Mouse (Mus musculus) intestine, embryonic 15.5 days (tissue): Measurements from ENCODE around the gene A730071L15Rik. TPM values are rescaled to one million over a fixed set of nuclear protein-coding genes. Genes with fewer than 3 reads are reported as not detected.

ENCODE experiments used
- ATAC-seq: fragments of 200-750 bp; cut with Nextera tagmentation; 2 replicates; pipeline ENCODE4 v1.8.0; 2017; ENCODE audit warnings: moderate TSS enrichment, moderate library complexity
- H3K27ac ChIP-seq: fragments of 300-500 bp; sonication (generic); 2 replicates; pipeline ENCODE4 v1.5.1; 2015; ENCODE audit warnings: mild to moderate bottlenecking, inconsistent platforms
- H3K27me3 ChIP-seq: fragments of 300-500 bp; sonication (generic); replicated peaks from 2 replicates; pipeline ENCODE4 v1.6.1; 2015; ENCODE audit warnings: inconsistent platforms
- H3K36me3 ChIP-seq: fragments of 300-500 bp; sonication (generic); 2 replicates; pipeline ENCODE4 v1.6.1; 2015; ENCODE audit warnings: inconsistent platforms
- H3K4me1 ChIP-seq: fragments of 300-500 bp; sonication (generic); replicated peaks from 2 replicates; pipeline ENCODE4 v1.6.1; 2015; ENCODE audit warnings: inconsistent platforms
- H3K4me2 ChIP-seq: fragments of 300-500 bp; sonication (generic); replicated peaks from 2 replicates; pipeline ENCODE4 v1.6.1; 2015; ENCODE audit warnings: mild to moderate bottlenecking, inconsistent platforms
- H3K4me3 ChIP-seq: fragments of 300-500 bp; sonication (generic); replicated peaks from 2 replicates; pipeline ENCODE4 v1.5.1; 2015; ENCODE audit warnings: inconsistent platforms
- H3K9ac ChIP-seq: fragments of 300-500 bp; sonication (generic); 2 replicates; pipeline ENCODE4 v1.6.1; 2015; ENCODE audit warnings: inconsistent platforms
- H3K9me3 ChIP-seq: fragments of 300-500 bp; sonication (generic); 2 replicates; pipeline ENCODE4 v1.6.1; 2016; ENCODE audit warnings: inconsistent platforms
- WGBS: fragments of 180-500 bp; shearing (Covaris S2); methylation state at CpG from one replicate; pipeline ENCODE4 v1.1.7; 2015; 5-methylcytosine and 5-hydroxymethylcytosine counted together
- polyA plus RNA-seq: library from polyadenylated mRNA; unstranded; fragments of >200 nt; fragmentation: Nextera tagmentation; extraction: Ambion mirVana; gene quantifications from 2 replicates; pipeline ENCODE4 v1.2.1, GENCODE M21; 2015

A730071L15Rik gene
- polyA plus RNA-seq, result 0.38 and 0.44 TPM in 2 replicates

DNA sequence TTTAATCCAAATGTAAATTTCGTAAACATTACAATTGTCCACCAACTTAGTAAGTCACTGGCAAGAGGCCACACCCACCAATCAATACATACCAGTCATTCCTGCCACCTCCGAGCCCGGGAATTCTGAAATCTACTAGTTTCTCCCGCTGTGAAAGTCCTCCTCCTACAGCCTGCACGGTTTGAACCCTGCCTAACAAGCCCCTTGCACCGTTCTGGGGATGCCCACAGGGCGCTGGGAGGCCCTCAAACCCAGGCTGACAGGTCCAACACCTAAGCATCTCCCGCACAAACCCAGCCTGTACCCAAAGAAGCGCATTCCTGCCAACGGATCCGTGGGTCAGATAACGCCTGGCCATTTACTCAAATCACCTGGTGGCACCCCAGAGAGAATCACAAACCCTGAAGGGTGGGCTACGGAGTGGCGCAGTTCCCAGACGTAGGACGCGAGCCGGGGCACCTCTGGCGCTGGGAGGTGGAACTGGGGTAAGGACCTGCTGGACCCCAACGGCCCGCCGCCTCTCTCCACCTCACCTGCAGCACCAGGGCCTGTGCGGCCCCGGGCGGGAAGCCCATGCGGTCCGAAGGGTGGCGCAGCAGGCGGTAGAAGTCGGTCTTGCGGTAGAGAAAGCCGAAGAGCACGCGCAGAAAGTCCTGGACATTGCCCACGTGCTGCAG lies at the start of gene A730071L15Rik:
Gene A730071L15Rik (plus strand): TSS at position 620 of the 677 bp plus-strand sequence.
- peak within 1 kb of the TSS; percentile 97 for H3K27ac ChIP-seq
- no peaks in the 10 kb centered on the region for H3K9me3 ChIP-seq
- H3K4me1 ChIP-seq, result peaks cover 7% of the 10 kb centered on the region
- no peaks in the 10 kb centered on the region for H3K36me3 ChIP-seq
- ATAC-seq, result peak; percentile 81
- no peaks in the 10 kb centered on the region for H3K27me3 ChIP-seq
- WGBS, result 1% methylated on average over 35 of the region's 35 CpGs
- peak within 1 kb of the TSS; percentile 73 for H3K9ac ChIP-seq
- H3K4me3 ChIP-seq, result peak within 1 kb of the TSS; percentile 65
- peak within 1 kb of the TSS; percentile 80 for H3K4me2 ChIP-seq

DNA sequence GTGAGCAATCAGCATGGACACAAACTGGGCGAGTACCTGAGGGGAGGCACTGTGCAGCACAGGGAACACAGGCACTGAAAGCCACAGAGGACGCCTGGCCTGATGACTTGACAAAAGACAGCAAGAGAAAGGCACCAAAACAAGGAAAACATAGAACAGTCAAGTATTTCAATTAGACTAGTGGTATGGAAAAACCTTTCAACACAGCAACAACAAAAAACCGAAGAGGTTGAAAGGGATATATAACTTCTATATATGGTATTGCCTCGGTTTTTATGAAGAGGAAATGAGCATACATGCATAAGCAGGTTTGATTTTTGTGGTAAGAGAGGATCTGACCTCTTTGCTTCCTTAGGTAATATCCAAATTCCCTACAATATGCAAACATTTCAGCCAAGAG lies 47.0 kb upstream of the A730071L15Rik start:
- Histone ChIP-seq H3K27ac (no peak overlapping the region), H3K4me1 (peaks cover 6% of the 10 kb centered on the region), H3K36me3 (peaks cover 12% of the 10 kb centered on the region), H3K9me3 (no peaks in the 10 kb centered on the region), H3K4me3 (no peak overlapping the region), H3K27me3 (no peaks in the 10 kb centered on the region), H3K4me2 (no peak overlapping the region), H3K9ac (no peak overlapping the region)
- 82% methylated on average over 4 of the region's 4 CpGs for WGBS
- no peak for ATAC-seq

GRCm38 (mm10) chr11:6154211-6154701 lies 45.6 kb upstream of the A730071L15Rik start:
- WGBS, result 52% methylated on average over 3 of the region's 3 CpGs
- Histone ChIP-seq H3K4me2 (no peak overlapping the region), H3K4me3 (no peak overlapping the region), H3K27ac (no peak overlapping the region; the same call in 1 of the 2 replicates), H3K36me3 (peaks cover 6% of the 10 kb centered on the region), H3K27me3 (no peaks in the 10 kb centered on the region), H3K4me1 (peaks cover 6% of the 10 kb centered on the region), H3K9ac (no peak overlapping the region), H3K9me3 (no peaks in the 10 kb centered on the region)
- peak; percentile 78 for ATAC-seq

- 79% methylated on average over 5 of the region's 5 CpGs for WGBS
- no peak overlapping the region for H3K4me2 ChIP-seq
- H3K9me3 ChIP-seq, result no peaks in the 10 kb centered on the region
- H3K27ac ChIP-seq, result no peak overlapping the region
- no peaks in the 10 kb centered on the region for H3K36me3 ChIP-seq
- no peak for ATAC-seq
- no peak overlapping the region for H3K9ac ChIP-seq
- H3K27me3 ChIP-seq, result no peaks in the 10 kb centered on the region
- H3K4me3 ChIP-seq, result no peak overlapping the region
- H3K4me1 ChIP-seq, result peaks cover 6% of the 10 kb centered on the region
These were observed 43.2 kb upstream of the A730071L15Rik start for GRCm38 (mm10) chr11:6156651-6157050.

DNA sequence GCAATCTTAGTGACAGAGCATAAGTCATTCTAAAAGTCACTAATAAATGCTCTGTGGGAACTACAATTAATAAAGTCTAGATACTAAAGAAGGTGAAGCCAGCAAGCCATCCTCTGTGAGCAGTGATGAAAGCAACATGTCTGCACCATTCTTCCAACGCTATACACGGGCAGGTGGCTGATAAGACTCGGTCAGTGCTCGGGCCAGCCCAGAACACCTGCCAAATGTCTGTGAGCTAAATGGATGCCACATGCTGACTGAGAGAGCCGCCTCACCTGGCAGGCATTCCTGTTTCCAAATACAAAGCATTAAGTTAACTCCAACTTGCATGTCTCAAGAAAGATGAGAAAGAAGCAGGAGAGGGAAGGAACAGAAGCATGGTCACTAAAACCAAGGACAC lies 42.7 kb upstream of the A730071L15Rik start:
- WGBS, result 70% methylated on average over 5 of the region's 5 CpGs
- no peaks in the 10 kb centered on the region for H3K36me3 ChIP-seq
- no peak for ATAC-seq
- no peak overlapping the region for H3K4me2 ChIP-seq
- H3K27me3 ChIP-seq, result no peaks in the 10 kb centered on the region
- H3K9ac ChIP-seq, result no peak overlapping the region
- H3K9me3 ChIP-seq, result no peaks in the 10 kb centered on the region
- no peak overlapping the region for H3K4me3 ChIP-seq
- H3K4me1 ChIP-seq, result peaks cover 6% of the 10 kb centered on the region
- no peak overlapping the region for H3K27ac ChIP-seq

GRCm38 (mm10) chr11:6158515-6158914 lies 41.3 kb upstream of the A730071L15Rik start:
- Histone ChIP-seq H3K4me3 (no peak overlapping the region), H3K4me1 (peaks cover 6% of the 10 kb centered on the region), H3K27me3 (no peaks in the 10 kb centered on the region), H3K4me2 (no peak overlapping the region), H3K36me3 (no peaks in the 10 kb centered on the region), H3K9ac (no peak overlapping the region), H3K27ac (no peak overlapping the region), H3K9me3 (no peaks in the 10 kb centered on the region)
- 89% methylated on average over 1 of the region's 1 CpGs for WGBS
- no peak for ATAC-seq

DNA sequence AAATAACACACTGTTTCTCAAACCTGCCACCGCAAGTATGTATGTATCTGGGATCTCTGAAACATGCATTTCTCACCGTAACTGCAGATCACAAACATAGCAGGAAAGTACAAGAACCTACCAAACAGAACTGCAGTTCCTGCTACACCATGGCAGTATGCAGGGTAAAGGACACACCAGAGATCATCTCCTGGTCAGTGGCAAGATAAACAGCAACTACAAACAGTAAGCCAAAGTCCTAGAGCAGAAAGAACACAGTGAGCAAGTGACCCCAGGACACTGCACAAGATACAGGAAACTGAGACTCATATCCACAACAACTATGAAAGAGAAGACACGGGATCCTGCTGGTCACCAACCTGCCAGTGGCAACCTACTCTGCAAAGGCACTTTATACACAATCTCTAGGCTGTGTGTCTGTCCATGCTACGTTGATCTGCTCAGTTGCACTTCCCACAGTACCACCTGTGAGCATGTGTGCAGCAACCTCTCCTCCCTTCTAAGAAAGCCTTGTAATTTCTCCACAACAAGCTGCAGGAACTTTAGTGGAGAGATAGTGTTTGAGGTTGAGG lies 40.0 kb upstream of the A730071L15Rik start:
- no peak overlapping the region for H3K27ac ChIP-seq
- WGBS, result 81% methylated on average over 4 of the region's 4 CpGs

DNA sequence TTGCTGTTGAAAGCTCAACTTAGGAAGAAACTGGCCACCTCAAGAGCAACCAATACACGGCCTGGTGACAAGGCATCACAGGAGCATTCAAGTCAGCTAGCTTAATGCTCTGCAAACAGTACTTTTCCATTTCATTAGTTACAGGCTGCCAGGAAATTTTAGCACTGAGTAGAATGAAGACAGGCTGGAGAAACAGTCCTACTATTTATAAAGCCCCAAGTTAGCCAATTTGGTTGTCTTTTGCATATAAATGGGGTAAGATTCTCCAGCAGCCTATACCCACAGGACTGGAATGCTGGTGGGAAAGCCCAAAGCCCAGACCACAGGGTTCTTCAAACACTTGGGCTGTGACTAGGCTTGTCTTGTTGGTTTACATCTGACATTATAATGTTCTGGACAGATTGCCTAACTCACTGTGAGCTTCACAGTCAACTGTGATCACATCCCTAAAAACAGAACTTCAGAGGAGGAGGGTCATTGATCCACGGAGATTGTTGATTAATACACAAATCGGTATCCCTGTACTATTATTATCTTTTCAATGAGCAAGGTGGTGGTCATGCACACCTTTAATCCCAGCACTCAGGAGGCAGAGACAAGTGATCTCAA lies 39.1 kb upstream of the A730071L15Rik start:
- Histone ChIP-seq H3K4me1 (no peaks in the 10 kb centered on the region), H3K4me3 (no peak overlapping the region), H3K9ac (no peak overlapping the region), H3K4me2 (no peak overlapping the region), H3K9me3 (no peaks in the 10 kb centered on the region), H3K27me3 (no peaks in the 10 kb centered on the region), H3K27ac (no peak overlapping the region), H3K36me3 (no peaks in the 10 kb centered on the region)
- ATAC-seq, result no peak
- WGBS, result 85% methylated on average over 3 of the region's 3 CpGs

More for the DNA sequence above, 40.0 kb upstream of the A730071L15Rik start:
- no peak overlapping the region for H3K4me3 ChIP-seq
- no peaks in the 10 kb centered on the region for H3K36me3 ChIP-seq
- no peaks in the 10 kb centered on the region for H3K4me1 ChIP-seq
- no peak for ATAC-seq
- H3K27me3 ChIP-seq, result no peaks in the 10 kb centered on the region
- no peaks in the 10 kb centered on the region for H3K9me3 ChIP-seq
- H3K4me2 ChIP-seq, result no peak overlapping the region
- H3K9ac ChIP-seq, result no peak overlapping the region

DNA sequence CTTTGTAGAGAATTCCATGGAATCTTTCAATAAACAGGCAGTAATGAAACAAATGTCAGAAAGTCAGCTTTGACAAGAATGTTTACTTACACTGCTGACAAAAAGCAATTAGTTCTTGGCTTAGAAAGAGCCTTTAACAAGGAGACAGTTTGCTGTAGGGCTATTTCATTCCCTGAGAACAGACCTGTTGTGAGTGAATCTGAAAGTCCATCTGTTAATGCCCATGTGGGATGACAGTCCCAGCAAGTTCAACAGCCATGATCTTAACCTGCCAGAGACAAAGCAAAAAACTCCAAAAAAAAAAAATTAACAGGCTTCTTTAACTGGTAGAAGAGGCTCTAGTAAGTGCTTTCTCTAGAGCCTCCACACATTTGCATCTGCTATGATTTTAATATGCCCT lies 38.3 kb upstream of the A730071L15Rik start:
- H3K4me2 ChIP-seq, result no peak overlapping the region
- no peak overlapping the region for H3K4me3 ChIP-seq
- H3K9ac ChIP-seq, result no peak overlapping the region
- H3K4me1 ChIP-seq, result no peaks in the 10 kb centered on the region
- ATAC-seq, result no peak
- H3K27me3 ChIP-seq, result no peaks in the 10 kb centered on the region
- no peaks in the 10 kb centered on the region for H3K9me3 ChIP-seq
- H3K27ac ChIP-seq, result no peak overlapping the region
- H3K36me3 ChIP-seq, result no peaks in the 10 kb centered on the region

GRCm38 (mm10) chr11:6163062-6163461 lies 36.8 kb upstream of the A730071L15Rik start:
- Histone ChIP-seq H3K36me3 (no peaks in the 10 kb centered on the region), H3K27ac (no peak overlapping the region), H3K9me3 (no peaks in the 10 kb centered on the region), H3K4me3 (no peak overlapping the region), H3K4me1 (no peaks in the 10 kb centered on the region), H3K9ac (no peak overlapping the region), H3K27me3 (no peaks in the 10 kb centered on the region), H3K4me2 (no peak overlapping the region)
- no peak for ATAC-seq
- 97% methylated on average over 3 of the region's 3 CpGs for WGBS

DNA sequence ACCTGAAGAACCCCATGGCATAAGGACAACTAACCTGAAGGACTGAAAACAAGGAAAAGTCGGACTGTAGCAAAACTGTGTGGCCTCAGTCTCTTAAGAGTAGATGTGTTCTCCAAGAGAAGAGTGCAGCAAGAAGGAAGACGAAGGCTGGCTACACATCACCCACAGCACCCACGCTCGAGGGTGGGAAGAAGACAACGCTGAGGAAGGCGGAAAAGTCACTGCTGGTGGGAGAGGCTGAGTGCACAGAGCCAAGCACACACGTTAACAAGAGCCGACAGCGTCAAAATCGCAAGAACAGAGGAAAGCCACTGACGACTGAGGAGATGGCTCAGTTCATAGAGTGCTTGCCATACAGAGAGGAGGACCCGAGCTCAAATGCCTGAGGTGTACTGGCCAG lies 36.1 kb upstream of the A730071L15Rik start:
- no peak overlapping the region for H3K4me3 ChIP-seq
- no peaks in the 10 kb centered on the region for H3K27me3 ChIP-seq
- ATAC-seq, result no peak
- H3K27ac ChIP-seq, result no peak overlapping the region
- no peaks in the 10 kb centered on the region for H3K9me3 ChIP-seq
- no peak overlapping the region for H3K9ac ChIP-seq
- no peak overlapping the region for H3K4me2 ChIP-seq
- H3K36me3 ChIP-seq, result no peaks in the 10 kb centered on the region
- no peaks in the 10 kb centered on the region for H3K4me1 ChIP-seq
- WGBS, result 90% methylated on average over 12 of the region's 12 CpGs

- H3K27ac ChIP-seq, result no peak overlapping the region
- H3K4me3 ChIP-seq, result no peak overlapping the region
- 93% methylated on average over 7 of the region's 7 CpGs for WGBS
- no peaks in the 10 kb centered on the region for H3K36me3 ChIP-seq
- no peak overlapping the region for H3K4me2 ChIP-seq
- H3K9me3 ChIP-seq, result no peaks in the 10 kb centered on the region
- ATAC-seq, result no peak
- no peaks in the 10 kb centered on the region for H3K4me1 ChIP-seq
- H3K27me3 ChIP-seq, result no peaks in the 10 kb centered on the region
- H3K9ac ChIP-seq, result no peak overlapping the region
These were observed 35.0 kb upstream of the A730071L15Rik start for GRCm38 (mm10) chr11:6164781-6165180.
